Mouse (Mus musculus) ovary, adult 10 weeks (tissue): Measurements from ENCODE around the gene St13. TPM values are rescaled to one million over a fixed set of nuclear protein-coding genes. Genes with fewer than 3 reads are reported as not detected.

Experiments
- polyA plus RNA-seq: library from polyadenylated mRNA; stranded (reverse); fragments of 350-450 nt; fragmentation: Illumina TruSeq; extraction: RNeasy Lipid Tissue Mini Kit (QIAGEN cat#74804); gene quantifications from one replicate; pipeline ENCODE4 v1.2.3, GENCODE M21; 2014

The St13 gene
- polyA plus RNA-seq = 647 TPM

DNA sequence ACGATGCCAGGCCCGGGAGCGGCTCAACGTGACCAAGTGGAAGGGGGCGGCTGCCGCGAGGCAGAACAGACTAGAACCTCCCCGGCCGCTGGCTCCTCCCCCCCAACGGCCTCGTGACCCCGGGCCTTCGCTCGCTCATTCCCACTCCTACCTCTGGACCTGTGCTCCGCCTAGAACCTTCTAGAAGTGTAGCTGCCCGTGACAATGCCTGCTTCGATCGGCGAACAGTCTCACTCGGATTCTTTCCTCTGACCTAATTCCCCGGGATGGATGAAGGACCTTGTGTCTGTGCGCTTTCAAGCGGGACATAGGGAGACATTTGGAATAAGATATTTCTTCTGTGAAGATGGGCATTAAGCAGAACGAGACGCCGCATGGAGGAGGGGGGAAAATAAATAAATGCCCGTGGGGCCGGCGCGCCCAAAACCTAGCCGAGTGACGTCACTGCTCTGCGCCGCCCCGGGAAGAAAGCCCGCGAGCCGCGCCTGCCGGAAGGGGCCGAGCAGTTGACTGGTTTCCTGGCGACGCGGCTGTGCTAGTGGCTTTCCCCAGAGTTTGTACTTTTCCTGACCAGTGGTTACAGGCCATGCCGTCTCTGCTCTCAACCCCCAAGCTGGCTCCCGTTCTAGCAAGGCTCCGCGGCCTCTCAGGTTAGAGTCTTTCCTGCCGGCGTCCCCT, at the start of gene St13, which contains the start of gene Xpnpep3:
TSS of gene St13 (minus strand) at position 440 of the 678 bp plus-strand sequence.
TSS of gene Xpnpep3 (plus strand) at position 501 of the 678 bp plus-strand sequence.

DNA sequence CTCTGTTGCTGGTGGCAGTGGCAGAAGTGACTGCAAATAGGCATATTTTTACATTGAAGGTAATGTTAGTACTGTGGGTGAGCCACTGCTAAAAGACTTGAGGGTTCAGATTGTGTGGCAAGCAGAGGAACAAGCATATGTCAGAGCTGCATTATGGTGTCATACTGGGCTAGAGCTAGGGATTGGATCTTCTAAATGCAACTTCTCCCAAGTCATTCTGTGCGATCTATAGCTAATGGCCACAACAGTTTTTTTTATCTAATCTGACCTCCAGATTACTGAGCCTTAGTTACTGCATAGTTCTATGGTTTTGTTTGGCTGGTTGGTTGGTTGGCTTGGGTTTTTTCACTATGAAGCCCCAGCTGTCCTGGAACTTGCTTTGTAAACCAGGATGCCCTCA, 8.3 kb upstream of the St13 start, which contains the start of gene Dnajb7:
TSS of gene Dnajb7 (minus strand) at position 101 of the 400 bp plus-strand sequence.

DNA sequence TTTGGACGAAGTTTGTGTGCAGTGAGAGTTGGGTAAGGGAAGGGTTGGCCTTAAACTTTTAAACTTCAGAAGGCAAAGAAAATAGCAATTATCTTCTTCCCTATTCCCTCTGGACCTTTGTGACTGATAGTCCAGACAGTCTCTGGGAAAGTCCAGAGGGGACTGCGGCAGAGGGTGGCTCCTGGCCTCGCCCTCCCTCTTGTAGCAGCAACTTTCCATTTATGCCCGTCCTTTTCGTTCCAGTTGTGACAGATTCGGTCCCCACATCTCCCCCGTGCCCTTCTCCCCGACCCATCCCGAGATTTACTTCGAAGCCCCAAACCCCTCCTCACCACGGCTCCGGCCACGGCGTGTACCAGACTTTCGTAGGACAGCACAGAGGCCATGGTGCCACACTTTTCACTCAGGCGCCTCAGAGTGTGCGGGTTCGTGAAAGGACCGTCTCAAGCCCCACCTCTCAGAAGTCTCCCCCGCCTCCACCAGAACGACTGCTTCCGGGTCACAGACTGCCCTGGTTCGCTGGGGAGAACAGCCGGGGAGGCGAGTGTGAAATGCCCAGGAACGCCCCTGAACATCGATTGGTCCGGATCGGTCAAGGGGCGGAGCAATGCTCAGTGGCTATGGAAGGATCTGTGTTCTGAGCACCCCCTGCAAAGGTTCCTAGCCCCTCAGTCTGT, 39.4 kb downstream of the St13 start, which contains the start of gene Slc25a17:
TSS of gene Slc25a17 (minus strand) at position 468 of the 677 bp plus-strand sequence.

Other genes starting within 250 kb of the St13 start
- gene Mrtfa, start 209.3 kb downstream of the St13 start, polyA plus RNA-seq = 2.1 TPM
- gene Mchr1, start 164.6 kb downstream of the St13 start, polyA plus RNA-seq = not detected
- gene Slc25a17, start 39.3 kb downstream of the St13 start, polyA plus RNA-seq = 83.2 TPM
- 16.7 TPM for gene Xpnpep3, start 61 bp upstream of the St13 start, polyA plus RNA-seq
- gene Dnajb7, start 8.2 kb upstream of the St13 start, polyA plus RNA-seq = not detected
- 111 TPM for gene Rbx1, start 66.2 kb upstream of the St13 start, polyA plus RNA-seq
- 115 TPM for gene Ep300, start 185.3 kb upstream of the St13 start, polyA plus RNA-seq